Mouse (Mus musculus) MEL (cell line): ENCODE measurements around the gene Phf5a. TPM values are rescaled to one million over a fixed set of nuclear protein-coding genes. Genes with fewer than 3 reads are reported as not detected.

Experiments used
- DNase-seq: peaks from one replicate; pipeline ENCODE4 v3.0.0; 2011; ENCODE audit warnings: low read depth, low spot score
- H3K27ac ChIP-seq: 2 replicates; pipeline ENCODE4 v1.5.1; 2012; ENCODE audit warnings: low read depth, mild to moderate bottlenecking, control low read depth, low read length, moderate library complexity; ENCODE audit not compliant: control insufficient read depth
- H3K27me3 ChIP-seq, 2 experiments: fragments of 150-350 bp in 1 of 2; sonication (generic) in 1 of 2; 2 replicates each; pipeline ENCODE4 v1.6.1; 2012; ENCODE audit warnings: low read length in 2 of 2, mild to moderate bottlenecking in 2 of 2, improper control_type of control experiment in 1 of 2, moderate library complexity in 1 of 2; ENCODE audit not compliant: insufficient read depth in 2 of 2, control insufficient read depth in 1 of 2
- H3K36me3 ChIP-seq, 2 experiments: 2 replicates each; pipeline ENCODE4 v1.6.1; 2012 to 2014; ENCODE audit warnings: low read length in 2 of 2, improper control_type of control experiment in 1 of 2, inconsistent platforms in 1 of 2, mild to moderate bottlenecking in 1 of 2; ENCODE audit not compliant: insufficient read depth in 2 of 2, control insufficient read depth in 1 of 2
- H3K4me1 ChIP-seq, 2 experiments: fragments of 150-350 bp in 1 of 2; sonication (generic) in 1 of 2; 2 replicates each; pipeline ENCODE4 v1.6.1; 2012; ENCODE audit warnings: low read length in 2 of 2, improper control_type of control experiment in 1 of 2, mild to moderate bottlenecking in 1 of 2; ENCODE audit not compliant: insufficient read depth in 2 of 2, control insufficient read depth in 1 of 2
- H3K4me3 ChIP-seq, 2 experiments: fragments of 150-350 bp in 1 of 2; sonication (generic) in 1 of 2; 2 replicates each; pipeline ENCODE4 v1.5.1; 2012; ENCODE audit warnings: low read depth in 2 of 2, low read length in 2 of 2, mild to moderate bottlenecking in 2 of 2, moderate library complexity in 2 of 2, control low read depth in 1 of 2, improper control_type of control experiment in 1 of 2; ENCODE audit not compliant: control insufficient read depth in 1 of 2, insufficient read depth in 1 of 2
- H3K79me2 ChIP-seq: 2 replicates; pipeline ENCODE4 v1.6.1; 2012; ENCODE audit warnings: mild to moderate bottlenecking, low read length, moderate library complexity; ENCODE audit not compliant: control insufficient read depth, poor library complexity, insufficient read depth
- H3K9ac ChIP-seq: 2 replicates; pipeline ENCODE4 v1.6.1; 2012; ENCODE audit warnings: low read depth, mild to moderate bottlenecking, control low read depth, low read length, moderate library complexity; ENCODE audit not compliant: control insufficient read depth, poor library complexity, severe bottlenecking
- H3K9me3 ChIP-seq: fragments of 150-350 bp; sonication (generic); replicated peaks from 2 replicates; pipeline ENCODE4 v1.6.1; 2012; ENCODE audit warnings: mild to moderate bottlenecking, low read length, improper control_type of control experiment, moderate library complexity; ENCODE audit not compliant: insufficient read depth
- CHD2 ChIP-seq: IDR thresholded peaks from 2 replicates; pipeline ENCODE4 v1.6.1; 2011; ENCODE audit warnings: low read length, improper control_type of control experiment
- CTCF ChIP-seq, 3 experiments: IDR thresholded peaks in 2 of 3; conservative IDR thresholded peaks in 1 of 3; 2 replicates each; pipeline ENCODE4 v1.5.1; 2011 to 2012; ENCODE audit warnings: low read length in 3 of 3, low read depth in 2 of 3, mild to moderate bottlenecking in 2 of 3, improper control_type of control experiment in 1 of 3, inconsistent platforms in 1 of 3, mixed read lengths in 1 of 3, moderate library complexity in 1 of 3; ENCODE audit not compliant: control insufficient read depth in 1 of 3, insufficient read depth in 1 of 3, poor library complexity in 1 of 3, severe bottlenecking in 1 of 3
- ELF1 ChIP-seq: IDR thresholded peaks from 2 replicates; pipeline ENCODE4 v1.6.1; 2014; ENCODE audit warnings: low read depth, mild to moderate bottlenecking, inconsistent platforms, low read length, improper control_type of control experiment, moderate library complexity
- GATA1 ChIP-seq: IDR thresholded peaks from 2 replicates; pipeline ENCODE4 v1.6.1; 2011; ENCODE audit warnings: low read depth, low read length, improper control_type of control experiment
- HCFC1 ChIP-seq: IDR thresholded peaks from 2 replicates; pipeline ENCODE4 v1.6.1; 2012; ENCODE audit warnings: low read depth, mild to moderate bottlenecking, inconsistent platforms, low read length, improper control_type of control experiment, moderate library complexity
- JUND ChIP-seq: IDR thresholded peaks from 2 replicates; pipeline ENCODE4 v1.6.1; 2011; ENCODE audit warnings: low read depth, mild to moderate bottlenecking, improper control_type of control experiment, low read length
- MAFK ChIP-seq: IDR thresholded peaks from 2 replicates; pipeline ENCODE4 v1.6.1; 2011; ENCODE audit warnings: low read depth, mild to moderate bottlenecking, low read length, improper control_type of control experiment, borderline replicate concordance
- MAX ChIP-seq: IDR thresholded peaks from 2 replicates; pipeline ENCODE4 v1.6.1; 2011; ENCODE audit warnings: low read length, improper control_type of control experiment
- MEF2A ChIP-seq: IDR thresholded peaks from 2 replicates; pipeline ENCODE4 v1.6.1; 2014; ENCODE audit warnings: low read depth, mild to moderate bottlenecking, inconsistent platforms, low read length, improper control_type of control experiment; ENCODE audit not compliant: poor library complexity, insufficient replicate concordance, severe bottlenecking; ENCODE audit errors: extremely low read depth
- MXI1 ChIP-seq: IDR thresholded peaks from 2 replicates; pipeline ENCODE4 v1.6.1; 2011; ENCODE audit warnings: mild to moderate bottlenecking, low read depth, low read length, improper control_type of control experiment
- MYC ChIP-seq: IDR thresholded peaks from 2 replicates; pipeline ENCODE4 v1.6.1; 2011; ENCODE audit warnings: low read depth, mild to moderate bottlenecking, low read length, improper control_type of control experiment, moderate library complexity
- POLR2AphosphoS2 ChIP-seq: IDR thresholded peaks from 2 replicates; pipeline ENCODE4 v1.6.1; 2011; ENCODE audit warnings: low read length, improper control_type of control experiment
- RAD21 ChIP-seq: IDR thresholded peaks from 2 replicates; pipeline ENCODE4 v1.6.1; 2011; ENCODE audit warnings: mild to moderate bottlenecking, low read depth, low read length, improper control_type of control experiment
- RCOR1 ChIP-seq: IDR thresholded peaks from 2 replicates; pipeline ENCODE4 v1.6.1; 2012; ENCODE audit warnings: low read depth, mild to moderate bottlenecking, inconsistent platforms, low read length, improper control_type of control experiment
- SIN3A ChIP-seq: IDR thresholded peaks from 2 replicates; pipeline ENCODE4 v1.6.1; 2012; ENCODE audit warnings: low read length, improper control_type of control experiment, inconsistent platforms
- SMC3 ChIP-seq: IDR thresholded peaks from 2 replicates; pipeline ENCODE4 v1.6.1; 2011; ENCODE audit warnings: low read depth, low read length, improper control_type of control experiment
- UBTF ChIP-seq: IDR thresholded peaks from 2 replicates; pipeline ENCODE4 v1.6.1; 2012; ENCODE audit warnings: low read depth, mild to moderate bottlenecking, inconsistent platforms, low read length, improper control_type of control experiment, moderate library complexity, borderline replicate concordance; ENCODE audit not compliant: insufficient read depth
- USF1 ChIP-seq: IDR thresholded peaks from 2 replicates; pipeline ENCODE4 v1.6.1; 2014; ENCODE audit warnings: low read depth, mild to moderate bottlenecking, inconsistent platforms, low read length, improper control_type of control experiment, moderate library complexity
- USF2 ChIP-seq, 2 experiments: IDR thresholded peaks; 2 replicates each; pipeline ENCODE4 v1.6.1; 2011 to 2012; ENCODE audit warnings: improper control_type of control experiment in 2 of 2, low read length in 2 of 2, borderline replicate concordance in 1 of 2, inconsistent platforms in 1 of 2, low read depth in 1 of 2, mild to moderate bottlenecking in 1 of 2; ENCODE audit not compliant: insufficient read depth in 1 of 2
- ZC3H11A ChIP-seq: IDR thresholded peaks from 2 replicates; pipeline ENCODE4 v1.6.1; 2012; ENCODE audit warnings: low read depth, mild to moderate bottlenecking, inconsistent platforms, low read length, improper control_type of control experiment
- ZNF384 ChIP-seq: IDR thresholded peaks from 2 replicates; pipeline ENCODE4 v1.6.1; 2012; ENCODE audit warnings: low read depth, mild to moderate bottlenecking, inconsistent platforms, low read length, improper control_type of control experiment
- polyA plus RNA-seq, 2 experiments: library from polyadenylated mRNA; stranded (reverse) in 1 of 2; unstranded in 1 of 2; fragments of >175 nt in 1 of 2; fragments of >200 nt in 1 of 2; gene quantifications; 2 replicates each; pipeline versions ENCODE4 v1.2.1 to v1.2.4; 2012; ENCODE audit warnings: low replicate concordance in 2 of 2, low read depth in 1 of 2; ENCODE audit not compliant: insufficient read length in 2 of 2, insufficient read depth in 1 of 2, missing spikeins in 1 of 2
- total RNA-seq: library from RNA; depleted of rRNA; stranded (reverse); fragments of 300-350 nt; gene quantifications from 2 replicates; pipeline ENCODE4 v1.2.3, GENCODE M21; 2012

Phf5a gene
- total and polyA plus RNA-seq, 3 experiments, result 128 to 164 TPM; not detected in 1

DNA sequence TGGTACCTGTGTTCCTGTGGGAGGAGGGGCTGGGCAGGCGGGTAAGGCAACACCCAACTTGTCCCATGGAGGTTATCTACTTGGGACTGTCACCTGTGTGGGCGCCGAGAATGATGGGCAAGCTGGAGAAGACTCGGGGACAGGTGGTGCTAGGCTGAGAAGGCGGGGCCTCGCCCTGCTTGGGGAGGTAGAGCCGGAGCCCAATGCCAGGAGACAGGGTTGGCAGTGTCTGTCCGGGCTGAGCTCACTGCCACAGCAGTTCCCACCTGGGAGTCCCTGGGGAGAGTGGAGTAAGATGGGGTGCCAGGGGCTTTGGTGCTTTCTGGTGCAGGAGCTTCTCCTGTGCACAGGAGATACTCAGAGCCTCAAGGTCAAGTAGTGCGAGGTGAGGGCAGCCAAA, 22.6 kb downstream of the Phf5a start:
- H3K4me3 ChIP-seq, result no peak overlapping the region
- H3K27ac ChIP-seq, result no peak overlapping the region
- H3K27me3 ChIP-seq, result no peaks in the 10 kb centered on the region
- no peak overlapping the region for H3K9ac ChIP-seq
- no peaks in the 10 kb centered on the region for H3K4me1 ChIP-seq
- H3K79me2 ChIP-seq, result peaks cover 20% of the 10 kb centered on the region
- no peak for DNase-seq
- TF ChIP-seq MAFK (no peak), MAX (no peak), CHD2 (no peak), UBTF (no peak), GATA1 (no peak), MEF2A (no peak), ELF1 (no peak), JUND (no peak), ZC3H11A (no peak), ZNF384 (no peak), USF1 (no peak), RCOR1 (no peak), POLR2AphosphoS2 (no peak), SIN3A (no peak), MXI1 (no peak), HCFC1 (no peak), USF2 (IDR thresholded peaks at IDR 0.05; ENCODE audit: borderline replicate concordance in 1 of 2, insufficient read depth in 1 of 2, low read depth in 1 of 2, low read length in 2 of 2) (no peak)
- H3K36me3 ChIP-seq, result peaks cover 0 to 7% of the 10 kb centered on the region in 2 experiments; a peak in 2 of 4 replicates
- no peaks in the 10 kb centered on the region for H3K9me3 ChIP-seq

DNA sequence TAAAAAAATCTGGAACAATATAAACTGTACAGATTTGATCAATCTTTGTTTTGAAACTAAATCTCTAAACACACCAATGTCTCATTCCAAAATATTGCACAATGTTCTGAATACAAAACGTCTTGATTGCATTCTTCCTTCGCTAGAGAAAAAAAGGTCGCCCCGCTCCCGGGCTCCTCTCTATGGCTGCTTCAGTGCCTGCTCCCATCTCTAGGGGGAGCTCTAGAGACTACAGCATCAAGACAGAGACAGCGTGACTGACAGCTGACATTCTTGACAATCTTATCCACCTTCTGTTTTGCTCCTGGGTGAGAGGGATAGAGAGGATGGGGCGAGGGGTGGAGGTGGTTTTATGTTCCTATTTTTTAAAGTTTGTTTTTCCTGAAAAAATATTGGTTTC, 23.4 kb downstream of the Phf5a start:
- Histone ChIP-seq H3K36me3 (peaks cover 0 to 6% of the 10 kb centered on the region in 2 experiments; a peak in 2 of 4 replicates), H3K9ac (no peak overlapping the region), H3K27me3 (no peaks in the 10 kb centered on the region), H3K4me1 (no peaks in the 10 kb centered on the region), H3K79me2 (peaks cover 16% of the 10 kb centered on the region)
- DNase-seq, result peak; percentile 72
- no peak for TF ChIP-seq JUND
- TF ChIP-seq SMC3, result peak; percentile 45
- peak; percentile 52; the same call in 1 of the 2 replicates for TF ChIP-seq MXI1
- TF ChIP-seq RAD21, result peak; percentile 17
- TF ChIP-seq SIN3A, result peak; percentile 60
- 0 out of 2 replicates have a peak, but pooled peaks have one; percentile 39 for TF ChIP-seq MYC
- no peak for TF ChIP-seq MAFK
- TF ChIP-seq CTCF (IDR thresholded peaks at IDR 0.05 in 2 of 3, conservative IDR thresholded peaks at IDR 0.05 in 1 of 3; ENCODE audit: control insufficient read depth in 1 of 3, insufficient read depth in 1 of 3, low read depth in 2 of 3, low read length in 3 of 3, poor library complexity in 1 of 3, severe bottlenecking in 1 of 3), result peak; percentile 71 to 77 (median 76)
- peak; percentile 58; the same call in 1 of the 2 replicates for TF ChIP-seq ZNF384
- TF ChIP-seq, all 39 proteins: peak for 7
- Histone ChIP-seq H3K4me3 (no peak overlapping the region), H3K27ac (no peak overlapping the region), H3K9me3 (no peaks in the 10 kb centered on the region)
